8 mouse cellular contexts compared by ENCODE assay signal in genomic region chr13:34875166-34875710, GRCm38 (mm10). TPM values are rescaled to one million over a fixed set of nuclear protein-coding genes. Genes with fewer than 3 reads are reported as not detected.
DNase-seq lines count a peak whose midpoint lies in the region; ATAC-seq lines count a peak whose summit lies in the region.

Gene Prpf4b, plus strand, starts transcription at chr13:34875302.

- peak within 1 kb of the TSS; percentile 97 for H3K9ac ChIP-seq in heart, embryonic 13.5 days
- H3K9ac ChIP-seq in liver, embryonic 12.5 days = peak within 1 kb of the TSS; percentile 97
- peak within 1 kb of the TSS; percentile 97 for H3K9ac ChIP-seq in stomach, embryonic 15.5 days

- WGBS in heart, embryonic 13.5 days = 1% methylated on average over 40 of the region's 40 CpGs
- WGBS in liver, embryonic 12.5 days (ENCODE audit: insufficient replicate concordance) = under 1% methylated on average over 40 of the region's 40 CpGs
- under 1% methylated on average over 40 of the region's 40 CpGs for WGBS in stomach, embryonic 15.5 days

- H3K27me3 ChIP-seq in heart, embryonic 13.5 days (replicated peaks) = no peaks in the 10 kb centered on the region
- H3K27me3 ChIP-seq in liver, embryonic 12.5 days (replicated peaks) = no peaks in the 10 kb centered on the region
- H3K27me3 ChIP-seq in stomach, embryonic 15.5 days (replicated peaks) = no peaks in the 10 kb centered on the region

- peak; percentile 73 for ATAC-seq in heart, embryonic 13.5 days (ENCODE audit: extremely low read depth, insufficient number of reproducible peaks, low FRiP score, low TSS enrichment)
- peak; percentile 73 for ATAC-seq in liver, embryonic 12.5 days
- ATAC-seq in stomach, embryonic 15.5 days (ENCODE audit: insufficient read depth, low FRiP score, low read depth) = peak; percentile 75

- peak within 1 kb of the TSS; percentile 92 for H3K27ac ChIP-seq in brown adipose tissue, adult 24 weeks (replicated peaks; ENCODE audit: low read depth, low read length)
- peak within 1 kb of the TSS; percentile 98 for H3K27ac ChIP-seq in heart, embryonic 13.5 days (replicated peaks)
- H3K27ac ChIP-seq in liver, embryonic 12.5 days = peak within 1 kb of the TSS; percentile 99
- H3K27ac ChIP-seq in stomach, embryonic 15.5 days = peak within 1 kb of the TSS; percentile 99

- peaks cover 8% of the 10 kb centered on the region; the same call in 1 of the 2 replicates for H3K36me3 ChIP-seq in heart, embryonic 13.5 days
- H3K36me3 ChIP-seq in liver, embryonic 12.5 days = peaks cover 10% of the 10 kb centered on the region; the same call in 1 of the 2 replicates
- H3K36me3 ChIP-seq in stomach, embryonic 15.5 days = no peaks in the 10 kb centered on the region

- DNase-seq in CD4-positive, CD25-positive, alpha-beta regulatory T cell, adult 2 months (ENCODE audit: low read depth, low spot score) = peak; percentile 93
- DNase-seq in fat pad, adult 2 months (ENCODE audit: extremely low read depth, low read depth, low spot score) = peak; percentile 31
- DNase-seq in kidney, postnatal 10 days = peak; percentile 97
- DNase-seq in natural killer cell, adult 2 months (ENCODE audit: low spot score in 2 of 2) = peak; percentile 82 to 86

- peak within 1 kb of the TSS; percentile 92 for H3K4me2 ChIP-seq in heart, embryonic 13.5 days
- H3K4me2 ChIP-seq in liver, embryonic 12.5 days = peak within 1 kb of the TSS; percentile 77
- H3K4me2 ChIP-seq in stomach, embryonic 15.5 days = peak within 1 kb of the TSS; percentile 69

- peaks cover 5% of the 10 kb centered on the region; the same call in 1 of the 2 replicates for H3K4me1 ChIP-seq in brown adipose tissue, adult 24 weeks (ENCODE audit: control insufficient read depth, insufficient read depth, insufficient read length, low read length)
- H3K4me1 ChIP-seq in heart, embryonic 13.5 days = peaks cover 35% of the 10 kb centered on the region
- peaks cover 45% of the 10 kb centered on the region for H3K4me1 ChIP-seq in liver, embryonic 12.5 days
- H3K4me1 ChIP-seq in stomach, embryonic 15.5 days = peaks cover 6% of the 10 kb centered on the region; the same call in 1 of the 2 replicates

- H3K9me3 ChIP-seq in heart, embryonic 13.5 days = no peaks in the 10 kb centered on the region
- H3K9me3 ChIP-seq in liver, embryonic 12.5 days (replicated peaks) = no peaks in the 10 kb centered on the region
- no peaks in the 10 kb centered on the region for H3K9me3 ChIP-seq in stomach, embryonic 15.5 days

- H3K4me3 ChIP-seq in brown adipose tissue, adult 24 weeks (ENCODE audit: insufficient read depth, low read depth, low read length) = peak within 1 kb of the TSS; percentile 87
- peak within 1 kb of the TSS; percentile 83 for H3K4me3 ChIP-seq in heart, embryonic 13.5 days
- peak within 1 kb of the TSS; percentile 99 for H3K4me3 ChIP-seq in liver, embryonic 12.5 days
- H3K4me3 ChIP-seq in stomach, embryonic 15.5 days (replicated peaks) = peak within 1 kb of the TSS; percentile 97

RNA-seq across cellular contexts. Expression of gene Prpf4b, which starts in this region (rescaled TPM):
- 43.7 and 44.8 TPM in 2 replicates for polyA plus RNA-seq in brown adipose tissue, adult 24 weeks (2012; ENCODE audit: insufficient read depth, insufficient read length, missing spikeins)
- polyA plus RNA-seq in heart, embryonic 13.5 days (2015; fragmentation: Nextera tagmentation; extraction: Ambion mirVana) = 41.2 and 42.2 TPM in 2 replicates
- polyA plus RNA-seq in liver, embryonic 12.5 days (2016; fragmentation: Nextera tagmentation; extraction: Ambion mirVana) = 55.8 and 57.2 TPM in 2 replicates
- 69.0 and 72.2 TPM in 2 replicates for polyA plus RNA-seq in stomach, embryonic 15.5 days (2015; fragmentation: Nextera tagmentation; extraction: Ambion mirVana)

Comparison
In these comparisons a context has a peak if more than half of its experiments do, and no peak if none do; other contexts are left out.
1. Peak in every context shown above with its lines: DNase-seq, ATAC-seq, H3K4me3 ChIP-seq and H3K27ac ChIP-seq.
2. DNase-seq: peak in every context shown above with its lines; median percentile 97 in kidney, postnatal 10 days; 93 in CD4-positive, CD25-positive, alpha-beta regulatory T cell, adult 2 months; 84 in natural killer cell, adult 2 months; 31 in fat pad, adult 2 months.